Mouse (Mus musculus) CH12.LX (cell line): Measurements from ENCODE around the gene 2900026A02Rik. TPM values are rescaled to one million over a fixed set of nuclear protein-coding genes. Genes with fewer than 3 reads are reported as not detected.

Experiments
- DNase-seq: peaks from one replicate; pipeline ENCODE4 v3.0.0-alpha.2; 2013; ENCODE audit errors: extremely low read depth
- H3K27ac ChIP-seq: 2 replicates; pipeline ENCODE4 v1.5.1; 2012; ENCODE audit warnings: low read depth, mild to moderate bottlenecking, control low read depth, moderate library complexity; ENCODE audit not compliant: insufficient read depth
- H3K27me3 ChIP-seq: replicated peaks from 2 replicates; pipeline ENCODE3; 2012; ENCODE audit warnings: inconsistent platforms
- H3K36me3 ChIP-seq, 2 experiments: replicated peaks in 1 of 2; 2 replicates each; pipeline versions ENCODE3 to v1.6.1; 2012; ENCODE audit warnings: inconsistent platforms in 1 of 2, low read length in 1 of 2, mild to moderate bottlenecking in 1 of 2, mixed read lengths in 1 of 2, moderate library complexity in 1 of 2; ENCODE audit not compliant: control insufficient read depth in 1 of 2, insufficient read depth in 1 of 2
- H3K4me1 ChIP-seq, 2 experiments: 2 replicates each; pipeline ENCODE4 v1.6.1; 2012; ENCODE audit warnings: inconsistent platforms in 1 of 2, moderate library complexity in 1 of 2; ENCODE audit not compliant: insufficient read depth in 2 of 2, control insufficient read depth in 1 of 2
- H3K4me2 ChIP-seq: 2 replicates; pipeline ENCODE4 v1.6.1; 2012; ENCODE audit warnings: low read depth, mild to moderate bottlenecking, control low read depth; ENCODE audit not compliant: poor library complexity, insufficient read depth, severe bottlenecking
- H3K4me3 ChIP-seq, 3 experiments: fragments of 150-350 bp in 1 of 3; sonication (generic) in 1 of 3; replicated peaks in 1 of 3; 2 replicates each; pipeline versions ENCODE3 to v1.5.1; 2011 to 2012; ENCODE audit warnings: low read depth in 2 of 3, low read length in 2 of 3, mild to moderate bottlenecking in 2 of 3, moderate library complexity in 2 of 3, control low read depth in 1 of 3, improper control_type of control experiment in 1 of 3, inconsistent platforms in 1 of 3, mixed read lengths in 1 of 3; ENCODE audit not compliant: poor library complexity in 1 of 3
- H3K79me2 ChIP-seq: replicated peaks from 2 replicates; pipeline ENCODE4 v1.6.1; 2012; ENCODE audit warnings: mild to moderate bottlenecking, moderate library complexity; ENCODE audit not compliant: control insufficient read depth, poor library complexity, insufficient read depth, severe bottlenecking; ENCODE audit errors: extremely low read depth
- H3K9ac ChIP-seq: 2 replicates; pipeline ENCODE4 v1.6.1; 2012; ENCODE audit warnings: low read depth, mild to moderate bottlenecking, control low read depth, moderate library complexity; ENCODE audit not compliant: insufficient read depth
- H3K9me3 ChIP-seq: replicated peaks from 2 replicates; pipeline ENCODE3; 2012; ENCODE audit warnings: low read length, inconsistent platforms, mixed read lengths
- BHLHE40 ChIP-seq: IDR thresholded peaks from 2 replicates; pipeline ENCODE4 v1.6.1; 2011; ENCODE audit warnings: mild to moderate bottlenecking, low read depth, low read length, improper control_type of control experiment
- CHD1 ChIP-seq: IDR thresholded peaks from 2 replicates; pipeline ENCODE4 v1.6.1; 2012; ENCODE audit warnings: low read depth, low read length, improper control_type of control experiment, inconsistent platforms
- ELF1 ChIP-seq: IDR thresholded peaks from 2 replicates; pipeline ENCODE4 v1.6.1; 2014; ENCODE audit warnings: low read depth, mild to moderate bottlenecking, inconsistent platforms, low read length, improper control_type of control experiment
- ETS1 ChIP-seq: conservative IDR thresholded peaks from 2 replicates; pipeline ENCODE4 v1.6.1; 2012; ENCODE audit warnings: low read depth, mild to moderate bottlenecking, inconsistent platforms, low read length, improper control_type of control experiment, moderate library complexity
- GABPA ChIP-seq: IDR thresholded peaks from 2 replicates; pipeline ENCODE4 v1.6.1; 2012; ENCODE audit warnings: low read depth, low read length, improper control_type of control experiment, inconsistent platforms; ENCODE audit not compliant: insufficient replicate concordance
- JUND ChIP-seq: conservative IDR thresholded peaks from 2 replicates; pipeline ENCODE4 v1.6.1; 2011; ENCODE audit warnings: low read depth, low read length, improper control_type of control experiment
- KAT2A ChIP-seq: IDR thresholded peaks from 2 replicates; pipeline ENCODE4 v1.6.1; 2012; ENCODE audit warnings: low read length, improper control_type of control experiment, inconsistent platforms; ENCODE audit not compliant: insufficient replicate concordance
- MAFK ChIP-seq: IDR thresholded peaks from 2 replicates; pipeline ENCODE4 v1.6.1; 2011; ENCODE audit warnings: low read length, improper control_type of control experiment; ENCODE audit not compliant: insufficient replicate concordance
- MAX ChIP-seq: IDR thresholded peaks from 2 replicates; pipeline ENCODE4 v1.6.1; 2011; ENCODE audit warnings: low read length, improper control_type of control experiment
- MEF2A ChIP-seq: IDR thresholded peaks from 2 replicates; pipeline ENCODE4 v1.6.1; 2014; ENCODE audit warnings: low read depth, mild to moderate bottlenecking, inconsistent platforms, low read length, improper control_type of control experiment, borderline replicate concordance
- NELFE ChIP-seq: IDR thresholded peaks from 2 replicates; pipeline ENCODE4 v1.6.1; 2011; ENCODE audit warnings: low read depth, low read length, improper control_type of control experiment
- POLR2A ChIP-seq: IDR thresholded peaks from 2 replicates; pipeline ENCODE4 v1.6.1; 2011; ENCODE audit warnings: low read depth, mild to moderate bottlenecking, improper control_type of control experiment, low read length
- SIN3A ChIP-seq: IDR thresholded peaks from 2 replicates; pipeline ENCODE4 v1.6.1; 2012; ENCODE audit warnings: low read length, improper control_type of control experiment, inconsistent platforms
- SMC3 ChIP-seq: IDR thresholded peaks from 2 replicates; pipeline ENCODE4 v1.6.1; 2011; ENCODE audit warnings: low read depth, low read length, improper control_type of control experiment
- TCF12 ChIP-seq: IDR thresholded peaks from 2 replicates; pipeline ENCODE4 v1.6.1; 2014; ENCODE audit warnings: low read depth, mild to moderate bottlenecking, inconsistent platforms, low read length, improper control_type of control experiment
- UBTF ChIP-seq: IDR thresholded peaks from 2 replicates; pipeline ENCODE4 v1.6.1; 2012; ENCODE audit warnings: low read depth, mild to moderate bottlenecking, inconsistent platforms, low read length, improper control_type of control experiment, moderate library complexity
- ZKSCAN1 ChIP-seq: IDR thresholded peaks from 2 replicates; pipeline ENCODE4 v1.6.1; 2012; ENCODE audit warnings: low read depth, inconsistent platforms, low read length, improper control_type of control experiment, borderline replicate concordance
- ZMIZ1 ChIP-seq: IDR thresholded peaks from 2 replicates; pipeline ENCODE4 v1.6.1; 2012; ENCODE audit warnings: low read depth, mild to moderate bottlenecking, inconsistent platforms, low read length, improper control_type of control experiment
- dilution Hi-C: fragments of 300-500 bp; cut with MboI; formaldehyde crosslinking; loops from 2 replicates; pipeline ENCODE4 v1.14.3; 2020; ENCODE audit warnings: low sequenced_read_pairs; ENCODE audit not compliant: extremely low pct_unique_long_range_greater_than_20kb, extremely low pct_ligation_motif_present
- in situ Hi-C: fragments of 300-500 bp; cut with MboI; formaldehyde crosslinking; loops from 3 replicates; pipeline ENCODE4 v1.14.3; 2019; ENCODE audit warnings: low sequenced_read_pairs, low pct_ligation_motif_present, low pct_unique_long_range_greater_than_20kb, mixed read lengths
- polyA plus RNA-seq: library from polyadenylated mRNA; unstranded; fragments of >175 nt; gene quantifications from 2 replicates; pipeline ENCODE4 v1.2.1, GENCODE M21; 2012; ENCODE audit warnings: low read depth; ENCODE audit not compliant: insufficient read length
- total RNA-seq, 2 experiments: library from RNA; depleted of rRNA; stranded (reverse); fragments of 300-350 nt in 1 of 2; fragments of >200 nt in 1 of 2; gene quantifications; 2 replicates each; pipeline ENCODE4 v1.2.3; 2012 to 2014

2900026A02Rik gene
- total and polyA plus RNA-seq, 3 experiments = 0.85 to 4.6 (median 0.93) TPM

DNA sequence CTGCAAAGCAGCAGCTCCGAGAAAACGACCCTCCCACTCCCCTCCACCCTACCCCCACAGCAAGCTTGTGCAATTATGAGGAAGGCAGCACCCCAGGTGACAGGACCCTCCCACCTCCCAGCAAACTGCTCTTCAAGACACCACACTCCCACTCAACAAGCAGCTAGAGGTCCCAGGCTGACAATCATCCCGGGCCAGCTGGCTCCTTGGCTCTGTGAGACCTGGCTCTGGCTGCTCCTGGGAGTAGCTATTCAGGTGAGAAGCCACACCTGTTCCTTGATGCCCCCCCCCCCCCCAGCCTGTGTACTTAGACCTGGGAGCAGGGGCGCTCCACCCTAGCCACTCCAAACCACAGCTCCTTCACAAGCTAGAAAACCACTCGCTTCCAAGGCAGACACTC, 107.9 kb downstream of the 2900026A02Rik start:
- no peak for TF ChIP-seq UBTF
- no peak for TF ChIP-seq ZKSCAN1
- TF ChIP-seq SIN3A = no peak
- TF ChIP-seq MAX = no peak
- no peak for TF ChIP-seq NELFE
- TF ChIP-seq POLR2A = no peak
- no peak for TF ChIP-seq GABPA
- TF ChIP-seq SMC3 = no peak
- no peak for TF ChIP-seq MAFK
- no peak for TF ChIP-seq JUND
- Histone ChIP-seq H3K9ac (no peak overlapping the region), H3K27ac (0 out of 2 replicates have a peak overlapping the region, but pooled peaks have one; percentile 67), H3K36me3 (peaks cover 0 to 2% of the 10 kb centered on the region in 2 experiments), H3K27me3 (no peaks in the 10 kb centered on the region), H3K4me2 (no peak overlapping the region), H3K79me2 (no peaks in the 10 kb centered on the region), H3K4me3 (peak overlapping the region in 1 of 3 experiments; percentile 16), H3K9me3 (peaks cover 3% of the 10 kb centered on the region), H3K4me1 (peaks cover 17 to 77% of the 10 kb centered on the region in 2 experiments)
- dilution Hi-C loops = no loop called here
- DNase-seq = no peak
- in situ Hi-C loops = no loop called here

- DNase-seq = peak; percentile 55
- Histone ChIP-seq H3K27ac (peak overlapping the region; percentile 4; the same call in 1 of the 2 replicates), H3K27me3 (no peaks in the 10 kb centered on the region), H3K4me1 (peaks cover 17 to 66% of the 10 kb centered on the region in 2 experiments), H3K9me3 (peaks cover 3% of the 10 kb centered on the region), H3K9ac (no peak overlapping the region), H3K4me3 (no peak overlapping the region), H3K79me2 (no peaks in the 10 kb centered on the region), H3K4me2 (no peak overlapping the region)
- in situ Hi-C loops = no loop called here
- dilution Hi-C loops = no loop called here
- TF ChIP-seq SMC3 = no peak
- TF ChIP-seq KAT2A = no peak
- TF ChIP-seq ELF1 = no peak
- TF ChIP-seq ETS1 = 0 out of 2 replicates have a peak, but pooled peaks have one; percentile 36
- TF ChIP-seq ZKSCAN1 = no peak
- no peak for TF ChIP-seq CHD1
- TF ChIP-seq TCF12 = 0 out of 2 replicates have a peak, but pooled peaks have one; percentile 18
- peak; percentile 75 for TF ChIP-seq BHLHE40
- 0 out of 2 replicates have a peak, but pooled peaks have one; percentile 25 for TF ChIP-seq MEF2A
- no peak for TF ChIP-seq ZMIZ1
- TF ChIP-seq, all 38 proteins: peak for 4
- peaks cover 0 to 2% of the 10 kb centered on the region in 2 experiments for H3K36me3 ChIP-seq
Measured at GRCm38 (mm10) chr5:113111336-113111735, 109.7 kb downstream of the 2900026A02Rik start.
